Mouse (Mus musculus) small intestine, adult 2 months (tissue): ENCODE results near the gene Elovl5.

Experiments
- CTCF ChIP-seq: fragments of 200-500 bp; IDR thresholded peaks from 2 replicates; pipeline ENCODE4 v1.5.1; 2012; ENCODE audit warnings: low read depth, mild to moderate bottlenecking, control low read depth, inconsistent platforms, low read length, moderate library complexity, mixed read lengths; ENCODE audit not compliant: insufficient replicate concordance, insufficient read length; ENCODE audit errors: extremely low read depth
- POLR2A ChIP-seq: fragments of 200-500 bp; IDR thresholded peaks from 2 replicates; pipeline ENCODE4 v1.6.1; 2012; ENCODE audit warnings: low read depth, mild to moderate bottlenecking, control low read depth, inconsistent platforms, low read length, moderate library complexity

DNA sequence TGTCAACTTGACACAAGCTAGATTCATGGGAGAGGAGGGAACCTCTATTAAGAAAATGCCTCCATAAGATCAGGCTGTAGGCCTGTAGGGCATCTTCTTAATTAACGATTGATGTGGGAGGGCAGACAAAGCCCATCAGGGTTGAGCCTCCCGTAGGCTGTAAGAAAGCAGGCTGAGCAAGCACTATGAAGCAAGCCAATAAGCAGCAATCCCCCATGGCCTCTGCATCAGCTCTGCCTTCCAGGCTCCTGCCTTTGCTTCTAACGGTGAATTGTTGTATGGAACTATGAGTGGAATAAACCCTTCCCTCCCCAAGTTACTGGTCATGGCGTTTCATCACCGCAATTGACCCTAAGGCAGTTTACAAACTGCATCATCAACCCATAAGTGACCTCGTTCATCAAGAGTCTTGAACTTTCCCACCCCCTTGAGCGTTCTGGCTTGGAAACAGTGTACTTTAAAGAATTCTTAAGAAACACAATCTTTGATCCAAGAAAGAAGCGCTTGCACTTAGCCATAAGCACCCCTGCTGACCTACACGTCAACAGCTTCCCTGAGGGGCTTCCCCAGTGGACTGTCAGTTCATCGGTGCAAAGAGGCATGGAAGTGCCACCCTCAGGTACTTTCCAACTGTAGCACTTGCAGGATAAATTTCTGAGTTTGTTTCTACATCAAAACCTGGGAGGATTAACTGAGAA lies 7.4 kb upstream of the Elovl5 start:
- TF ChIP-seq CTCF, result no peak
- TF ChIP-seq POLR2A, result no peak
